Mouse (Mus musculus) hindbrain, embryonic 14.5 days (tissue): ENCODE results near the gene Olfr143. TPM values are rescaled to one million over a fixed set of nuclear protein-coding genes. Genes with fewer than 3 reads are reported as not detected.

Source experiments
- ATAC-seq: fragments of 200-750 bp; cut with Nextera tagmentation; 2 replicates; pipeline ENCODE4 v1.8.0; 2017; ENCODE audit warnings: moderate number of reproducible peaks, mild to moderate bottlenecking, moderate TSS enrichment, moderate library complexity; ENCODE audit not compliant: low FRiP score
- DNase-seq: peaks from one replicate; pipeline ENCODE4 v3.0.0-alpha.2; 2015; ENCODE audit warnings: low spot score
- H3K27ac ChIP-seq: fragments of 300-500 bp; sonication (generic); 2 replicates; pipeline ENCODE4 v1.5.1; 2014; ENCODE audit warnings: mild to moderate bottlenecking, moderate library complexity
- H3K27me3 ChIP-seq: fragments of 300-500 bp; sonication (generic); 2 replicates; pipeline ENCODE4 v1.6.1; 2014; ENCODE audit warnings: mild to moderate bottlenecking, low read length, mixed read lengths; ENCODE audit not compliant: control insufficient read depth, insufficient read depth
- H3K36me3 ChIP-seq: fragments of 300-500 bp; sonication (generic); replicated peaks from 2 replicates; pipeline ENCODE4 v1.6.1; 2014; ENCODE audit not compliant: control insufficient read depth, insufficient read depth
- H3K4me1 ChIP-seq: fragments of 300-500 bp; sonication (generic); replicated peaks from 2 replicates; pipeline ENCODE4 v1.6.1; 2014; ENCODE audit warnings: antibody characterized with exemption, low read length, mixed read lengths; ENCODE audit not compliant: control insufficient read depth, insufficient read depth
- H3K4me2 ChIP-seq: fragments of 300-500 bp; sonication (generic); replicated peaks from 2 replicates; pipeline ENCODE4 v1.6.1; 2014; ENCODE audit warnings: mild to moderate bottlenecking, moderate library complexity
- H3K4me3 ChIP-seq: fragments of 300-500 bp; sonication (generic); replicated peaks from 2 replicates; pipeline ENCODE4 v1.5.1; 2014; ENCODE audit warnings: mild to moderate bottlenecking, low read length
- H3K9ac ChIP-seq: fragments of 300-500 bp; sonication (generic); 2 replicates; pipeline ENCODE4 v1.6.1; 2014
- H3K9me3 ChIP-seq: fragments of 300-500 bp; sonication (generic); 2 replicates; pipeline ENCODE4 v1.6.1; 2016; ENCODE audit warnings: low read length; ENCODE audit not compliant: control insufficient read depth
- WGBS: fragments of 180-500 bp; shearing (Covaris S2); extraction: QIAGEN DNeasy Blood & Tissue Kit; methylation state at CpG from one replicate; pipeline ENCODE4 v1.1.7; 2014; 5-methylcytosine and 5-hydroxymethylcytosine counted together
- polyA plus RNA-seq: library from polyadenylated mRNA; unstranded; fragments of >200 nt; fragmentation: Nextera tagmentation; extraction: Ambion mirVana; gene quantifications from 2 replicates; pipeline ENCODE4 v1.2.1, GENCODE M21; 2014

Olfr143 gene
- polyA plus RNA-seq: not detected in 2 replicates

DNA sequence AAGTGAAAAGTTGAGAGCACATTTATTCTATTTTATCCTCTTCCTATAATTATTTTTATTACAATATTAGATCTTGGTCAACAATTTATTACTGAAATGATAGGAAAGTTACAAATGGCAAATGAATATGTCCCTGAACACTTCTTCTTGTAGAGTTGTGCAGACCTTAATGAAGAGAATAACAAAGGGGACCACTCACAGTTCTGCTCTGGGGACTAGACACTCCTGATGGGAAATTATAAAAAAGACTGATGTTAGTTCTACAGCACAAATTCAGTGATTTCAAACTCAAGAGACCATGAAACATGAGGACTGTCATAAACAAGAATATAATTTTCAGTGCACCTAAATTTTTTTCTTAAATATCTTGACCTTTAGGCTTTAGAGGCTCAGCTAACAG is at the start of gene Olfr143:
Gene Olfr143, plus strand, starts transcription at position 301 of the 400 bp plus-strand sequence.
- Histone ChIP-seq H3K4me1 (no peaks in the 10 kb centered on the region), H3K36me3 (no peaks in the 10 kb centered on the region), H3K9me3 (no peaks in the 10 kb centered on the region), H3K4me2 (no peak within 1 kb of the TSS), H3K27ac (no peak within 1 kb of the TSS), H3K27me3 (no peaks in the 10 kb centered on the region), H3K4me3 (no peak within 1 kb of the TSS), H3K9ac (no peak within 1 kb of the TSS)
- ATAC-seq (no peak), DNase-seq (no peak)

DNA sequence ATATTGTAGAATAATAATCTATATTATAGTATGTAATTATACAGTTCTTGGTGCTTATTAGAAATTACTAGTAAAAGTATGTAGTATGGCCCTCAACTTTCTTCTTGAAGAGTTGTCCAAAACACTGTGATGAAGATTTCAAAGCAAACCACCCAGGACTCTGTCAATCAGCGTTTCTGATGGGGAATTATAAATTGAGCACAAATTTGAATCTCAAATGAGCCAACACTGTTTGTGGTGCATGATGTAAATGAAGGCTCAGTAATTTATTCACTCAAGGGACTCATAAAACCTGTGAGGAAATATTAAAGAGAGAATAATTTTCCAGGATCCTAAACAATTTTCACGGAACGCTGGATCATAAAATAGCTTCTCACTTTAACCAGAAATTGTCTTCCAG is 44.5 kb upstream of the Olfr143 start, which contains the start of gene Olfr893:
Gene Olfr893, plus strand, starts transcription at position 301 of the 400 bp plus-strand sequence.
- H3K4me3 ChIP-seq: no peak within 1 kb of the TSS
- H3K27ac ChIP-seq: no peak within 1 kb of the TSS
- H3K36me3 ChIP-seq: no peaks in the 10 kb centered on the region
- DNase-seq (no peak), ATAC-seq (no peak)
- H3K27me3 ChIP-seq: no peaks in the 10 kb centered on the region
- 76% methylated on average over 3 of the region's 3 CpGs for WGBS
- H3K4me2 ChIP-seq: no peak within 1 kb of the TSS
- no peaks in the 10 kb centered on the region for H3K4me1 ChIP-seq
- H3K9ac ChIP-seq: no peak within 1 kb of the TSS
- H3K9me3 ChIP-seq: no peaks in the 10 kb centered on the region

DNA sequence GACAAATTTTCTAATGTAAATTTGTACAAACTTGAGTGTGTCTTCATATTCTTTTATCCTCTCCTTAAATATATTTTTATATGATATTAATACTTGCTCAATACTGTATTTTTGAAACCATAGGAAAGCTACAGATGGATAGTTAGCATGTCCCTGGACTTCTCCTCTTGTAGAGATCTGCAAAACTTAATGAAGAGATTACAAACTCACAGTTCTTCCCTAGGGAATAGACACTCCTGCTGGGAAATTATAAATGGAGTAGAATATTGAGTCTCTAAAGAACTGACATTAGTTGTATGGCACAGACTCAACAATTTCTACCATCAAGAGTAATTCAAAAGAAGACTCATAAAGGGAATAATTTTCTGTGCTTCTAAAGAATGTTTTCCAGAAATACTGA is 34.8 kb upstream of the Olfr143 start, which contains the start of gene Olfr894:
Gene Olfr894, plus strand, starts transcription at position 301 of the 400 bp plus-strand sequence.
- Histone ChIP-seq H3K27me3 (no peaks in the 10 kb centered on the region), H3K27ac (no peak within 1 kb of the TSS), H3K4me2 (no peak within 1 kb of the TSS), H3K9me3 (no peaks in the 10 kb centered on the region), H3K4me3 (no peak within 1 kb of the TSS), H3K36me3 (no peaks in the 10 kb centered on the region), H3K4me1 (no peaks in the 10 kb centered on the region), H3K9ac (no peak within 1 kb of the TSS)
- no peak for ATAC-seq
- DNase-seq: no peak

DNA sequence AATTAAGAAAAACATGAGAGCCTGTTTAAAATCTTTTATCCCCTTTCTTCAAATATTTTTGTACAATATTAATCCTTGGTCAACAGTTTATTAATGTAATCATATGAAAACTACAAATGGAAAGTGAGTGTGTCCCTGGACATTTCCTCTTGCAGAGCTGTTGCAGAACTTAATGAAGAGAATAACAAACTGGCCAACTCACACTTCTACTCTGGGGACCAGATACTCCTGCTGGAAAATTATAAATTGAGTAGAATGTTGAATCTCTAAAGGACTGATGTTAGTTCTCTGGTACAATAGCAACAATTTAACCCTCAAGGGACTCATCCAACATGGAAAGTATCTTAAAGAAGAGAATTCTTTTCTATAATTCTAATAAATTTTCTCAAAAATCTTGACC is 15.0 kb downstream of the Olfr143 start, which contains the start of gene Olfr895:
Gene Olfr895, plus strand, starts transcription at position 301 of the 400 bp plus-strand sequence.
- Histone ChIP-seq H3K27me3 (no peaks in the 10 kb centered on the region), H3K9ac (no peak within 1 kb of the TSS), H3K4me1 (no peaks in the 10 kb centered on the region), H3K36me3 (no peaks in the 10 kb centered on the region), H3K4me2 (no peak within 1 kb of the TSS), H3K4me3 (no peak within 1 kb of the TSS), H3K27ac (no peak within 1 kb of the TSS), H3K9me3 (no peaks in the 10 kb centered on the region)
- no peak for ATAC-seq
- no peak for DNase-seq

DNA sequence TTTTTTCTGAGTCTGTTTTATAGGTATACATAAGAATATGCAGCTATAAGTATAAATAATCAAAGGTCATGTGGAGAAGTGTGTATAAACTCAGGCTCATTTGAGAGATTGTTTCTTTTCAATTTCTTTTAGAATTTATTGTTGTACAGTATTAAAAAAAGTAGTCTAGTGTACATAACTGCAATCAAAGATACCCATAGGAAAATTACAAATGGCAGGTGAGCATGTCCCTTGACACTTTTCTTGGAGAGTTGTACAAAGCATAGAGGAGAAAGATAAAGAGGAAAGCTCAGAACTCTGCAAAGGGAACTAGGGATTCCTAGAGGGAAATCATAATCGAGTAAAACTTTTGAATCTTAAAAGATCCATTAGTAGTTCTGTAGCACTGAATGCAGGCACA is 38.2 kb downstream of the Olfr143 start, which contains the start of gene Olfr896-ps1:
Gene Olfr896-ps1, plus strand, starts transcription at position 301 of the 400 bp plus-strand sequence.
- Histone ChIP-seq H3K36me3 (no peaks in the 10 kb centered on the region), H3K4me3 (no peak within 1 kb of the TSS), H3K27ac (no peak within 1 kb of the TSS), H3K9me3 (no peaks in the 10 kb centered on the region), H3K27me3 (no peaks in the 10 kb centered on the region), H3K9ac (no peak within 1 kb of the TSS), H3K4me1 (no peaks in the 10 kb centered on the region), H3K4me2 (no peak within 1 kb of the TSS)
- DNase-seq (no peak), ATAC-seq (no peak)
- whole genome bisulfite sequencing: 92% methylated on average over 1 of the region's 1 CpGs

Other genes starting within 250 kb of the Olfr143 start
- gene Olfr883, start 227.0 kb upstream of the Olfr143 start, polyA plus RNA-seq: not detected in 2 replicates
- not detected in 2 replicates for gene Olfr884, start 206.2 kb upstream of the Olfr143 start, polyA plus RNA-seq
- not detected in 2 replicates for gene Olfr885, start 191.5 kb upstream of the Olfr143 start, polyA plus RNA-seq
- not detected in 2 replicates for gene Olfr887, start 168.7 kb upstream of the Olfr143 start, polyA plus RNA-seq
- not detected in 2 replicates for gene Olfr888, start 144.6 kb upstream of the Olfr143 start, polyA plus RNA-seq
- 0.07 and 0.08 TPM in 2 replicates for gene Olfr889, start 137.6 kb upstream of the Olfr143 start, polyA plus RNA-seq
- gene Olfr890, start 110.3 kb upstream of the Olfr143 start, polyA plus RNA-seq: not detected in 2 replicates
- gene Olfr891, start 72.0 kb upstream of the Olfr143 start, polyA plus RNA-seq: not detected in 2 replicates
- gene Olfr893, start 44.4 kb upstream of the Olfr143 start, polyA plus RNA-seq: not detected in 2 replicates
- gene Olfr894, start 34.7 kb upstream of the Olfr143 start, polyA plus RNA-seq: not detected in 2 replicates
- not detected in 2 replicates for gene Olfr895, start 15.1 kb downstream of the Olfr143 start, polyA plus RNA-seq
- not detected in 2 replicates for gene Olfr896-ps1, start 38.3 kb downstream of the Olfr143 start, polyA plus RNA-seq
- not detected in 2 replicates for gene Olfr25, start 76.3 kb downstream of the Olfr143 start, polyA plus RNA-seq
- not detected in 2 replicates for gene Olfr898, start 95.6 kb downstream of the Olfr143 start, polyA plus RNA-seq
- not detected in 2 replicates for gene Olfr250, start 114.1 kb downstream of the Olfr143 start, polyA plus RNA-seq
- gene Olfr251, start 124.3 kb downstream of the Olfr143 start, polyA plus RNA-seq: not detected in 2 replicates
- gene Olfr147, start 148.9 kb downstream of the Olfr143 start, polyA plus RNA-seq: not detected in 2 replicates
- gene Olfr901, start 176.7 kb downstream of the Olfr143 start, polyA plus RNA-seq: not detected in 2 replicates
- gene Olfr902, start 194.9 kb downstream of the Olfr143 start, polyA plus RNA-seq: not detected in 2 replicates
- not detected in 2 replicates for gene Olfr904, start 210.4 kb downstream of the Olfr143 start, polyA plus RNA-seq
- gene Olfr905, start 218.3 kb downstream of the Olfr143 start, polyA plus RNA-seq: not detected in 2 replicates
- not detected in 2 replicates for gene Olfr906, start 234.3 kb downstream of the Olfr143 start, polyA plus RNA-seq
- gene Olfr907, start 243.0 kb downstream of the Olfr143 start, polyA plus RNA-seq: not detected in 2 replicates